Mouse (Mus musculus) testis, adult 2 months (tissue): ENCODE data around the gene Memo1.

Source experiments
- CTCF ChIP-seq: fragments of 200-500 bp; IDR thresholded peaks from 2 replicates; pipeline ENCODE4 v1.5.1; 2012; ENCODE audit warnings: low read depth, mild to moderate bottlenecking, inconsistent platforms, low read length, moderate library complexity; ENCODE audit not compliant: control insufficient read depth, insufficient read depth, insufficient replicate concordance
- POLR2A ChIP-seq: fragments of 200-500 bp; IDR thresholded peaks from 2 replicates; pipeline ENCODE4 v1.6.1; 2012; ENCODE audit warnings: low read depth, mild to moderate bottlenecking, inconsistent platforms, low read length, moderate library complexity; ENCODE audit not compliant: control insufficient read depth

GRCm38 (mm10) chr17:74338937-74339804 is 43.9 kb upstream of the Memo1 start, which contains the start of gene Spast:
- TF ChIP-seq CTCF (no peak), POLR2A (no peak; the same call in 1 of the 2 replicates)
